Mouse (Mus musculus): Measurements from ENCODE around the gene Snapin.

DNA sequence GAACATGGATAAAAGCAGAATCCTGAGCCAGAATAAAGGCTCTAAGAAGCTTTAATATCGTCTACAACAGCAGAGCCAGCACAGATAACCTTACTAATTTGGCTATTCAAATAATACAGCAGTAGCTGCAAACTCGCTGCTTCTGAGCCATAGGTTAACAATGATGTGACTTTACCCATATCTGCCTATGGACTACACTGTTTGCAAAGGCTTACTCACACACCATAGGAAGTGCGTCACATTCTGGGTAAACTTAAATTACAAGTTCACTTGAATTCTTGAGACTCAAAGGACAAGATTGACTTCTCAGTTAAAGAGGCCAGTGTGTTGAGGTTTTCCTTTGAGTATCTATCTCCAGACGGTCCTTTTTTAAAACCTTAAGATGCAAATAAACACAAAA is 12.6 kb upstream of the Snapin start:
- no peak for TF ChIP-seq GATA1 (IDR thresholded peaks at IDR 0.05; ENCODE audit: borderline replicate concordance, low read length)
- TF ChIP-seq FLI1 (IDR thresholded peaks at IDR 0.05; ENCODE audit: low read length) = no peak

Data from megakaryocyte, embryonic 14.5 days (primary cell).